Mouse (Mus musculus): ENCODE measurements around the gene Sfta2. TPM values are rescaled to one million over a fixed set of nuclear protein-coding genes. Genes with fewer than 3 reads are reported as not detected.

Sfta2 gene
- polyA plus RNA-seq, 1 experiment from 2014 or later = not detected

DNA sequence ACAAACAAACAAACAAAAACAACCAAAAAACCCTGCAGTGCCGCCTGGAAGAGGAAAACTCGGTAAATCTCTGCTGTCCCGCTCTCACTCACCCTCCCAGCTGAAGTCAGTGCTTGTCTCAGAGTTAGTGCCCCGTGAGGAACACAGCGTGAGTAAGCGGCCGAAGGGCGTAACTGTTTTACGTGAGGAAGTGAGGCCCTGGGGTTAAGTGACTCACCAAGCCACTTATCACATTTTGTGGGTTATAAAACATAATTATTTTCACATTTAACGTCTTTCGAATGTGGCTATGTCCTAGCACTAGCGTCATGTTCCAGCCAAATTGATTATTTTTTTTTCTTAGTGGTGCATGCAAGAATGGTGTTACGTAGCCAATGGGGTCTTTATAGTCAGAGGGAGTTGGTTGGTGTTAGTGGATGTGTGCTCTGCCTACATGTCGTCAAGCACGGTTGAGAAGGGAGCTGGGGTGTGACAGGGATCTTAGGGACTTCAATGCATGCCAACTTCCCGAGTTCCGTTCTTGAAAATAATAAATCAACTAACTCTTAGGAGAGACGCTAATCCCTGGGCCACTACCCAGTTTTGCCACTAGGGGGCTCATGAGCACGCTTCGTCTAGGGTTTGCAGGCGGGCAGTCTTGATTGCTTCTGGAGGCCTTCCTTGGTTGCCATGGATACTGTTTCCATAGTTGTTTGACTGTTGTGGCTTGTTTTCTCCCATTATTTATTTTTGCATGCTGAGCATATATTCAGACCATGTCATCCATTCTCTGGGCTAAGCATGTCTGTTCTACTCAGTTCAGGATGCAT lies 10.7 kb upstream of the Sfta2 start:
- no peaks in the 10 kb centered on the region for H3K9me3 ChIP-seq (ENCODE audit: control insufficient read depth, low read length)
- no peak overlapping the region for H3K9ac ChIP-seq (replicated peaks; ENCODE audit: low read length)
- peak; percentile 93 for DNase-seq
- no peak overlapping the region for H3K4me3 ChIP-seq (replicated peaks; ENCODE audit: low read depth, low read length)
- H3K4me2 ChIP-seq (ENCODE audit: low read length) = no peak overlapping the region
- no peaks in the 10 kb centered on the region for H3K36me3 ChIP-seq (ENCODE audit: control insufficient read depth, insufficient read depth, low read length)
- 53% methylated on average over 21 of the region's 21 CpGs for WGBS
- no peaks in the 10 kb centered on the region for H3K27me3 ChIP-seq (ENCODE audit: control insufficient read depth, insufficient read depth, low read length)
- peak; percentile 60 for ATAC-seq (ENCODE audit: low FRiP score, low TSS enrichment)
- H3K27ac ChIP-seq (replicated peaks; ENCODE audit: low read depth, low read length) = 0 out of 2 replicates have a peak overlapping the region, but pooled peaks have one; percentile 52
- no peaks in the 10 kb centered on the region for H3K4me1 ChIP-seq (ENCODE audit: control insufficient read depth, insufficient read depth, low read length)

DNA sequence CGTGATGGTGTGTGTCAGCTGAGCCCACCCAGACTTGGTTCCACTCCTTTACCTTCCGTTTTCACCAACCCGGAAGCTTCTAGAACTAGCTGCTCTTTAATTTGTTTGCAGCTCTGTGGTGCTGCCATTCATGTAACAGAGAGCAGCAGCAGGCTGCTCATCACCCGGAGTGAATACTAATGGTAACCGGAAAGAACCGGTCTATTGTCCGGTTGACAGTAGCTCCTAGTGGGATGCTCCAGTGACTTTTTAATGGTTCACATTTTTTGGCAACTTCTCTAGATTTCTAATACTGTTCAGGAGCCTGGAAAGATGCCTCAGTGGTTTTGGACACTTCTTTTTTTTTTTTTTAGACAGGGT lies 10.2 kb upstream of the Sfta2 start:
- no peaks in the 10 kb centered on the region for H3K9me3 ChIP-seq (ENCODE audit: control insufficient read depth, low read length)
- H3K9ac ChIP-seq (replicated peaks; ENCODE audit: low read length) = no peak overlapping the region
- DNase-seq (no peak), ATAC-seq (ENCODE audit: low FRiP score, low TSS enrichment) (0 out of 2 replicates have a peak, but pooled peaks have one; percentile 6)
- no peaks in the 10 kb centered on the region for H3K36me3 ChIP-seq (ENCODE audit: control insufficient read depth, insufficient read depth, low read length)
- WGBS = 69% methylated on average over 7 of the region's 7 CpGs
- no peak overlapping the region for H3K4me2 ChIP-seq (ENCODE audit: low read length)
- 0 out of 2 replicates have a peak overlapping the region, but pooled peaks have one; percentile 52 for H3K27ac ChIP-seq (replicated peaks; ENCODE audit: low read depth, low read length)
- no peak overlapping the region for H3K4me3 ChIP-seq (replicated peaks; ENCODE audit: low read depth, low read length)
- no peaks in the 10 kb centered on the region for H3K4me1 ChIP-seq (ENCODE audit: control insufficient read depth, insufficient read depth, low read length)
- H3K27me3 ChIP-seq (ENCODE audit: control insufficient read depth, insufficient read depth, low read length) = no peaks in the 10 kb centered on the region

DNA sequence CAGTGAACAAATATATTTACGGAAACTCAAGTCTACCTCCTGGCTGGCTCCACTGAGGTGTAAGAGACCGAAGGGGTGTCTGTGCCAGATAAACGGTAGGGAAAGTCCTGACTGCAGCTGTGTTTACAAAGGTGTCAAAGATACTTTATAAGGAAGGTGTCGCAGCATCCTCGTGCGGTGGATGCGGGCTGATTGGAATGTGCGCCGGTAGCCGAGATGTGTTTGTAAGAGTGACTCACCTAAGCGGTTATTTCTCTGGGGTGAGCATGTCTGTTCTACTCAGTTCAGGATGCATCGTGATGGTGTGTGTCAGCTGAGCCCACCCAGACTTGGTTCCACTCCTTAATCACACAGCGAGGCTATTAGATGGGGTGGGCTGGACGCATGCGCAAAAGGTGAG lies 9.6 kb upstream of the Sfta2 start:
- DNase-seq = no peak
- Histone ChIP-seq H3K4me2 (ENCODE audit: low read length) (no peak overlapping the region), H3K4me1 (ENCODE audit: control insufficient read depth, insufficient read depth, low read length) (no peaks in the 10 kb centered on the region), H3K27me3 (ENCODE audit: control insufficient read depth, insufficient read depth, low read length) (no peaks in the 10 kb centered on the region), H3K9me3 (ENCODE audit: control insufficient read depth, low read length) (no peaks in the 10 kb centered on the region), H3K36me3 (ENCODE audit: control insufficient read depth, insufficient read depth, low read length) (no peaks in the 10 kb centered on the region), H3K9ac (replicated peaks; ENCODE audit: low read length) (no peak overlapping the region), H3K4me3 (replicated peaks; ENCODE audit: low read depth, low read length) (no peak overlapping the region), H3K27ac (replicated peaks; ENCODE audit: low read depth, low read length) (no peak overlapping the region)
- WGBS = 95% methylated on average over 15 of the region's 15 CpGs
- no peak for ATAC-seq (ENCODE audit: low FRiP score, low TSS enrichment)

DNA sequence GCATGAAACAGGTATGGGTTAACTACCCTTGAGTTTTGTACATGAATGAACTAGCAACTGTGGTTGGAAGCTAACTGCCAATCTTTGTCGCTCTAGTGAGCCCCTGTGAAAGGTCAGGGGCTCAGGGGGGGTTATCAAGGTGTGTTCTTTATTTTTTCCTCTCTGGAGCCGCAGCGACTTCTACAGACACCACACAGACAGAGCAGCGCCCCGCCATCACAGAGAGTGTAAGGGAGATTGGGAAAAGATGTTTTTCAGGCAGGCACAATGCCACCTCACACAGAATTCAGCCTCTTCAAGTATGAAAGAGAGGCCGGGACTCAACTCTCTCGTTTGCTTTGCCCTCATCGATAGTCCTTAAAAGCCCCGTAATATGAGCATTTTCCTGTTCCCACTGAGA lies 9.2 kb upstream of the Sfta2 start:
- Histone ChIP-seq H3K4me2 (ENCODE audit: low read length) (no peak overlapping the region), H3K4me3 (replicated peaks; ENCODE audit: low read depth, low read length) (no peak overlapping the region), H3K27me3 (ENCODE audit: control insufficient read depth, insufficient read depth, low read length) (no peaks in the 10 kb centered on the region), H3K9me3 (ENCODE audit: control insufficient read depth, low read length) (no peaks in the 10 kb centered on the region), H3K4me1 (ENCODE audit: control insufficient read depth, insufficient read depth, low read length) (no peaks in the 10 kb centered on the region), H3K9ac (replicated peaks; ENCODE audit: low read length) (no peak overlapping the region), H3K36me3 (ENCODE audit: control insufficient read depth, insufficient read depth, low read length) (no peaks in the 10 kb centered on the region), H3K27ac (replicated peaks; ENCODE audit: low read depth, low read length) (no peak overlapping the region)
- no peak for ATAC-seq (ENCODE audit: low FRiP score, low TSS enrichment)
- 90% methylated on average over 9 of the region's 9 CpGs for WGBS
- DNase-seq = no peak

DNA sequence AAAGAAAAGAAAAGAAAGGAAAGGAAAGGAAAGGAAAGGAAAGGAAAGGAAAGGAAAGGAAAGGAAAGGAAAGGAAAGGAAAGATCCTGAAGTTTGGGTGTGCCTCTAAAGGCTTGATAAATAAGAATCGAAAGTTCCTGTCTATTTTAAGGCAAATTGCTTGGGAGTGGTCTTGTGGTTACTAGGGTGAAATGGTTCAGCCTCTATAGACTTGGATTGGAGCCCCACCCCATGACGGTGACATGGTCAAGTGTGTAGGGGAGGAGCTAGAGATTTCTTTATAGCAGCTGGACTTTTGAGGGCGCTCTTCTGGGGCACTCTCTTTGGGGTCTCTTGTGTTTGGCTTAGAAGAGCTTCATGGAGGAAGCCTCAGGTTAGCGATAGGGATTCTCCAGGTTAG lies 7.6 kb upstream of the Sfta2 start:
- no peak overlapping the region for H3K27ac ChIP-seq (replicated peaks; ENCODE audit: low read depth, low read length)

DNA sequence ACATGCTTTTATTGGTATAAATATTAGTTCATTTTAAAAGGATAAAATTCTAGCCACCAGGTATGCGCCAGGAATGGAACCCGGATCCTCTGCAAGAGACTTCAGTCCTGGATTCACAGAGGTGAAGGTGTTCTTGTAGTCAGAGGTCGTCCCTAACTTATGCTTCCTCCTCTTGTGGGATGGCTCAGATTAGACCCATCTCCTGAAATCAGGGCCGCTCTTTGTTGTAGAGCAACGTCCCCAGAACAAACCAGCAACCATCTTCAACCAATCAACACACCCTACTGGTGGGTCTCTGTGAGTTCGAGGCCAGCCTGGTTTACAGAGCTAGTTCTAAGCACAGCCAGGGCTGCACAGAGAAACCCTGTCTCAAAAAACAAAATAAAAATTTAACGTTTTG lies 6.9 kb upstream of the Sfta2 start:
- Histone ChIP-seq H3K4me2 (ENCODE audit: low read length) (no peak overlapping the region), H3K9me3 (ENCODE audit: control insufficient read depth, low read length) (no peaks in the 10 kb centered on the region), H3K27ac (replicated peaks; ENCODE audit: low read depth, low read length) (no peak overlapping the region), H3K4me1 (ENCODE audit: control insufficient read depth, insufficient read depth, low read length) (no peaks in the 10 kb centered on the region), H3K36me3 (ENCODE audit: control insufficient read depth, insufficient read depth, low read length) (no peaks in the 10 kb centered on the region), H3K9ac (replicated peaks; ENCODE audit: low read length) (no peak overlapping the region), H3K4me3 (replicated peaks; ENCODE audit: low read depth, low read length) (no peak overlapping the region), H3K27me3 (ENCODE audit: control insufficient read depth, insufficient read depth, low read length) (no peaks in the 10 kb centered on the region)
- ATAC-seq (ENCODE audit: low FRiP score, low TSS enrichment) (no peak), DNase-seq (no peak)
- WGBS = 89% methylated on average over 7 of the region's 7 CpGs

More for the DNA sequence above, 7.6 kb upstream of the Sfta2 start:
- no peaks in the 10 kb centered on the region for H3K9me3 ChIP-seq (ENCODE audit: control insufficient read depth, low read length)
- no peak for ATAC-seq (ENCODE audit: low FRiP score, low TSS enrichment)
- no peaks in the 10 kb centered on the region for H3K4me1 ChIP-seq (ENCODE audit: control insufficient read depth, insufficient read depth, low read length)
- no peak for DNase-seq
- no peak overlapping the region for H3K4me3 ChIP-seq (replicated peaks; ENCODE audit: low read depth, low read length)
- H3K4me2 ChIP-seq (ENCODE audit: low read length) = no peak overlapping the region
- 34% methylated on average over 4 of the region's 4 CpGs for WGBS
- no peaks in the 10 kb centered on the region for H3K36me3 ChIP-seq (ENCODE audit: control insufficient read depth, insufficient read depth, low read length)
- H3K9ac ChIP-seq (replicated peaks; ENCODE audit: low read length) = no peak overlapping the region
- no peaks in the 10 kb centered on the region for H3K27me3 ChIP-seq (ENCODE audit: control insufficient read depth, insufficient read depth, low read length)

DNA sequence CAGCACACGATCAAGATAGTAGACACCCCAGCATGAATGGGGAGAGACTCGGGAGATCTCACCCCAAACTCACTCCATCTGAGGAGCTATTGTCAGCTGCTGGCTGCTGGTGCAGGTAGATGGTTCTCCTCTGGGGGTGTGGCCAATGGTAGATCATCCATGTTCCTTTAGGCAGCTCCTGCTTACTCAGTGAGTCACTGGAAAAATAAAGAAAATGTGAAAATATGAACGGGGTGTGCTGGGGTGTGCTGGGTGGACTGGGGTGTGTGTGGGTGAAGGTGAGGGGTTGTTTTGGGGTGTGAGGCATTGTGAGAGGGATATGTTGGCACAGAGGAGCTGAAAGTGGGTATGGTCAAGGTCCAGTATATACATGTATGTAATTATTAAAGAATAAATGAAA lies 4.0 kb upstream of the Sfta2 start:
- Histone ChIP-seq H3K4me1 (ENCODE audit: control insufficient read depth, insufficient read depth, low read length) (no peaks in the 10 kb centered on the region), H3K9me3 (ENCODE audit: control insufficient read depth, low read length) (no peaks in the 10 kb centered on the region), H3K27me3 (ENCODE audit: control insufficient read depth, insufficient read depth, low read length) (no peaks in the 10 kb centered on the region), H3K36me3 (ENCODE audit: control insufficient read depth, insufficient read depth, low read length) (no peaks in the 10 kb centered on the region), H3K4me3 (replicated peaks; ENCODE audit: low read depth, low read length) (no peak overlapping the region), H3K27ac (replicated peaks; ENCODE audit: low read depth, low read length) (no peak overlapping the region), H3K4me2 (ENCODE audit: low read length) (no peak overlapping the region), H3K9ac (replicated peaks; ENCODE audit: low read length) (no peak overlapping the region)
- DNase-seq = no peak
- ATAC-seq (ENCODE audit: low FRiP score, low TSS enrichment) = no peak
- WGBS = 96% methylated on average over 3 of the region's 3 CpGs

DNA sequence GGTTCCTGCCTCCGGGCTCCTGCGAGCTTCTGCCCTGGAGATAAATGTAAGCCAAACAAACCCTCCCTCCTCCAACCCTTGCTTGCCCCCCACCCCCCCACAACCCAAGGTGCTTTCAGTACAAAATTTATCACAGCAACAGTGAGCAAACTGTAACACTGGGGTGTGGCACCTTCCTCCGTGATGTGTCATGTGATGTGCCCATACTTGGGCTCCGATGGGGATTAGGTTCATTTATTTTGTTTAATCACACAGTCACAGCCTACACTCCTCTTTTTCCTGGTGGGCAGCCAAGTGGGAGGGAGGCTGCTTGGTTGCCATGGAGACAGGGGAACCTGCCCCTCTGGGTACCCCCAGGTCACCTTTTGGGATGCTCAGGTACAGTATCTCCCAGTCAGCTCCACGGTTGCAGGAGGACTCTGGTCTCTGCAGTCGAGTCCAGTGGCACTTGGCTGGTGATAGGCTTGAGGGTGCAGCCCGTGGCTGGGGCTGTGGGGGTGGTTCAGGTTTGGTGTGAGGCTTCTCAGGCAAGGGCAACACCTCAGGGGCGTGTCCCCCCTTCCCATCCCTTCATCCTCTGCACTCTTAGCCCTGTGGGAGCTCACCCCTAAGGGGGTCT lies 496 bp downstream of the Sfta2 start:
- Histone ChIP-seq H3K27me3 (ENCODE audit: control insufficient read depth, insufficient read depth, low read length) (no peaks in the 10 kb centered on the region), H3K4me2 (ENCODE audit: low read length) (no peak overlapping the region), H3K9ac (replicated peaks; ENCODE audit: low read length) (no peak overlapping the region), H3K27ac (replicated peaks; ENCODE audit: low read depth, low read length) (no peak overlapping the region), H3K4me3 (replicated peaks; ENCODE audit: low read depth, low read length) (no peak overlapping the region), H3K9me3 (ENCODE audit: control insufficient read depth, low read length) (no peaks in the 10 kb centered on the region; the same call in 1 of the 2 replicates), H3K4me1 (ENCODE audit: control insufficient read depth, insufficient read depth, low read length) (no peaks in the 10 kb centered on the region), H3K36me3 (ENCODE audit: control insufficient read depth, insufficient read depth, low read length) (no peaks in the 10 kb centered on the region)
- DNase-seq (no peak), ATAC-seq (ENCODE audit: low FRiP score, low TSS enrichment) (no peak)
- 61% methylated on average over 8 of the region's 8 CpGs for WGBS

DNA sequence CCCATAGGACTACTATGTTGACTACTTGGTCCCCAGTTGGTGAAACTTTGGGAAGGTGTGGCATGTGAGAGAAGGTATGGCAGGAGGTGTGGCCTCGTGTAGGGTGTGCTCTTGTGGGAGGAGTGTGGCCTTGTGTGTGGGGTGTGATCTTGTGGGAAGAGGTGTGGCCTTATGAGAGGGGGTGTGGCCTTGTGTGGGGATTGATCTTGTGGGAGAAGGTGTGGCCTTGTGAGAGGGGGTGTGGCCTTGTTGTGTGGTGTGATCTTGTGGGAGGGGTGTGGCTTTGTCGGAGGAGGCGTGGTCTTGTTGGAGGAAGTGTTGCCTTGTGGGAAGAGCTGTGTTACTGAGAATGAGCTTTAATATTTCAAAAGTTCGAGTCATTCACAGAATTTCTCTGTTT lies 15.8 kb downstream of the Sfta2 start:
- DNase-seq (no peak), ATAC-seq (ENCODE audit: low FRiP score, low TSS enrichment) (no peak)
- Histone ChIP-seq H3K4me2 (ENCODE audit: low read length) (no peak overlapping the region), H3K4me3 (replicated peaks; ENCODE audit: low read depth, low read length) (no peak overlapping the region), H3K9me3 (ENCODE audit: control insufficient read depth, low read length) (no peaks in the 10 kb centered on the region), H3K36me3 (ENCODE audit: control insufficient read depth, insufficient read depth, low read length) (no peaks in the 10 kb centered on the region), H3K4me1 (ENCODE audit: control insufficient read depth, insufficient read depth, low read length) (no peaks in the 10 kb centered on the region), H3K27me3 (ENCODE audit: control insufficient read depth, insufficient read depth, low read length) (no peaks in the 10 kb centered on the region), H3K27ac (replicated peaks; ENCODE audit: low read depth, low read length) (no peak overlapping the region), H3K9ac (replicated peaks; ENCODE audit: low read length) (no peak overlapping the region)
- WGBS = 83% methylated on average over 4 of the region's 4 CpGs

Data from midbrain, embryonic 14.5 days (tissue).